Mouse (Mus musculus) cortical plate, adult 2 months (tissue): ENCODE results near the gene Igfbp1.

ENCODE experiments used
- CTCF ChIP-seq: fragments of 200-500 bp; IDR thresholded peaks from 2 replicates; pipeline ENCODE4 v1.5.1; 2011; ENCODE audit warnings: mild to moderate bottlenecking, control low read depth, low read length; ENCODE audit not compliant: insufficient read depth; ENCODE audit errors: extremely low read depth
- POLR2A ChIP-seq: fragments of 200-500 bp; IDR thresholded peaks from 2 replicates; pipeline ENCODE4 v1.6.1; 2011; ENCODE audit warnings: mild to moderate bottlenecking, low read length, control low read depth; ENCODE audit not compliant: insufficient read depth; ENCODE audit errors: extremely low read depth

- TF ChIP-seq CTCF, result no peak
- no peak for TF ChIP-seq POLR2A
Observed at GRCm38 (mm10) chr11:7212126-7212798, 14.7 kb downstream of the Igfbp1 start.
